Mouse (Mus musculus) hindlimb bud, embryonic 11.5 days (tissue): ENCODE measurements around the gene Thbs4.
"Not testable (repeated sequence)": the region's sequence is repeated elsewhere in the genome, so short reads cannot be mapped to it uniquely, and the experiment has no call there.

Source experiments
- DNase-seq: peaks from one replicate; pipeline ENCODE4 v3.0.0-alpha.2; 2012; ENCODE audit warnings: low read depth, low spot score; ENCODE audit errors: extremely low spot score

The Thbs4 gene

DNA sequence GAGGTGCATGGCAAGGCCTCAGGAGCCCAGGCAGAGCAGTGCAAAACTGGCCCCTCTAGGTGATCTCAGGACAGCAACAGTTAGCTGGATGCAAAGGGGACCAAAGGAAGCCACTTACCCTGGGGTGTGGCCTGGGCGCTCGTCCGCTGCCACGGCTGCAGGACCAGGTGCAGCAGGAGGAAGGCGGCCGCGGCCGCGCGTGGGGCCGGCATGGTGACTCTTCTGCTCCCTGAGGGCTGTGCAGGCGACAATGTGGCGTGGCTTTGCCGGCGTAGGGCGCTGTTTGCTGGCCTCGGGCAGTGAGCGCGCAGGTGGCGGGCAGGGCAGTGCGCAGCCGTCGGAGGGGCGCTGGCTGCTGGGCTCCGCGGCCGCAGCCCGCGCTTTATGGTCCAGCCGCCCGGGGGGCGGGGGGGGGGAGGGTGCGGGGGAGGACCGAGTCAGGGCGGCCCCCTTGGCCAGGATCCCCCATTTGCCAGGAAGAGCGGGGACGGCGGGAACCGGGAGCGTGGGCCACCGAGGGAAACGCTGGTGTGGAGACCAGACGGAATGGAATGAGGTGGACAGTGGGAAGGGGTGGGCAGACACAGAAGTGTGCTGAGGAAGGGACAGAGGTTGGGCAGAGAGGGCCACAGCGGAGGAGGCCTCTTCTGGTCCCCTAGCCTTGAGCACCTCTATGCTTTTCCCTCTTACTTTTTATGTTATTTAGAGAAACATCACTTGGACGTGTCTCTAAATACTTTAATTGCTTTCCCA, at the start of gene Thbs4:
Gene Thbs4 (minus strand): TSS at position 357 of the 753 bp plus-strand sequence.
- DNase-seq: no peak

GRCm38 (mm10) chr13:92833162-92833561, 38.5 kb upstream of the Thbs4 start:
- no peak for DNase-seq

DNA sequence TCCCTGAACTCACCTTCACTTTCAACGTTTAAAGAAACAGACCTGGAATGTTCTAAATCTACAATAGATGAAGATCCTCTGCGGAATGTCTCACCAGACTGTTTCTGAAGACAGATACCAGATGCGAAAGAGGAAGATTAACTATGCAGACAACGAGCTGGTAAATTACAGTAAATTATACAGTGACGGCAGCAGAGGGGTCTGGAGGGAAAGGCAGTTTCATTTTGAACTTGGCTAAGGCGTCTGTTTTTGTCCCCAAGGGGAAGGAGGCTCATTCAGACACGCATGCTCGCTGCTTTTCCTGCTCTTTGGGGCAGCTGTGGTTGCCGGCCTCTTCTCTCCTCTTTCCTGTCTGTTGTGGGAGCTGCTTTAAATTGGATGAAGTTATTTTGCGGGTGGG, 34.2 kb upstream of the Thbs4 start:
- no peak for DNase-seq

- no peak for DNase-seq
These were observed 22.7 kb upstream of the Thbs4 start for GRCm38 (mm10) chr13:92817357-92817756.

- no peak for DNase-seq
These were observed 21.7 kb upstream of the Thbs4 start for GRCm38 (mm10) chr13:92816329-92816728.

GRCm38 (mm10) chr13:92810592-92810991, 16.0 kb upstream of the Thbs4 start:
- not testable (repeated sequence) for DNase-seq

DNA sequence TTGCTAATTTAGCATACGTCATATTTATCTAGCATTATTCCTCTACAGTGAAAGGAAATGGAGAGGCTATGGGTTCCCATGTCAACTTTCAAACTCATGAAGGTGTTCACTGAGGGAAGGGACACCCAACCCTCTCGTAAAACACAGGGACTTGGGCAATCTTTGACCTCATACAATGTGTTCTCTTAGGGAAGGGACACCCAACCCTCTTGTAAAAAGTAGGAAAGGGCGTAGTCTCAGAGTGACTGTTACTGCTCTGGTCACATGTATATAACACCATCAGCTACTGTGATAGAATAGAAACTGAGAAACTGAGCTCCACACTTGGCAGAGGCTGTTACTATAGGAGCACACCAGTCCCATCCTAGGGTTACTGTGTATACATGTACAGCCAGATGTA, 13.2 kb upstream of the Thbs4 start:
- DNase-seq: no peak

GRCm38 (mm10) chr13:92806785-92807184, 12.2 kb upstream of the Thbs4 start:
- DNase-seq: no peak

DNA sequence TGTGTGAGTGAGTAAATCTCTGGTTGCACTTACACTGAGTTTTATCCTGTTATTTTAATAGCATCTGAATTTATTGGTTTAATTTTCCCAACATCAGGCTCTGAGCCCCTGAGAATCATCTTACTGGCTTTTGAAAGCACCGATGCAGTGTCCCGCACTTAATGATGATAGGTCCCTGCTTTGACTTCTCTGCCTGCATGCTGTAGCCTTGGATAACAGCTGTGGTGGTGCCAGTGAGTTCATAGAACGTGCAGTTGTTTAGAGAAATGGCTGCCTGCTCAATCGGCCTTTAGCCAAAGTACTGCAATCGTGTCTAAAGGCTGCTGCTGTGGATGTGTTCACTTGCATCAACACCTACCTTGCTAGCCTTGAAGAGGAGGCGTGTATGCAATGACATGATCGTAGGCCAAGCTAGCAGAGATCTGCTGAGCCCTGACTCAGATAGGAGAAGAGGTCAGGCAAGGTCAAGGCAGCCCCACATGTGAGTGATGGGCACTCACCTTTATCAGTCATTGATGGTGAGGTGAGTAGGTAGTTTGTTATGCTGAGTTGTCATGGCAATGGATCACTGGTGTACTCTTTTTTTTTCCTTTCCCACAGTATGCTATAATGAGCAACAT, 4.8 kb upstream of the Thbs4 start:
- no peak for DNase-seq

- no peak for DNase-seq
These were observed 4.2 kb upstream of the Thbs4 start for GRCm38 (mm10) chr13:92798830-92799229.

- DNase-seq: no peak
These were observed 982 bp downstream of the Thbs4 start for GRCm38 (mm10) chr13:92793636-92794035.

- DNase-seq: no peak
These were observed 3.1 kb downstream of the Thbs4 start for GRCm38 (mm10) chr13:92791474-92791873.

DNA sequence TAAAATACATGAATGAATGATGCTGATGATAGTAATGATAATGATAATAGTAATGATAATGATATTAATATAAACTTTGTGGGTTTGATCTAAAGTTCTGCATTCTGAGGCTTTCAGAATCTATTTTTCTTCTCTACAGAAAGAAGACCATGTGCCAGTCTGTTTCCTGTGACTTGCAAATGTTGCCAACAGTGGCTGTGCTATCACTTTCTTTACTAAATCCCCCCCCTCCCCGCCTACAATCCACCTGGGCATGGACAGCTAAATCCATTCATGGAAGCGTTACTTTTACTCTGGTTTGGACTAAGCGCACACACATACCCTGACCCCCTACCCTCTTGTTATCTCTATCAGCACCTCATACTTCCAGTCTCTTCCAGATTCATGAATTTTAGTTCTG, 10.3 kb downstream of the Thbs4 start:
- no peak for DNase-seq

- DNase-seq: no peak
These were observed 11.1 kb downstream of the Thbs4 start for GRCm38 (mm10) chr13:92783551-92783950.

DNA sequence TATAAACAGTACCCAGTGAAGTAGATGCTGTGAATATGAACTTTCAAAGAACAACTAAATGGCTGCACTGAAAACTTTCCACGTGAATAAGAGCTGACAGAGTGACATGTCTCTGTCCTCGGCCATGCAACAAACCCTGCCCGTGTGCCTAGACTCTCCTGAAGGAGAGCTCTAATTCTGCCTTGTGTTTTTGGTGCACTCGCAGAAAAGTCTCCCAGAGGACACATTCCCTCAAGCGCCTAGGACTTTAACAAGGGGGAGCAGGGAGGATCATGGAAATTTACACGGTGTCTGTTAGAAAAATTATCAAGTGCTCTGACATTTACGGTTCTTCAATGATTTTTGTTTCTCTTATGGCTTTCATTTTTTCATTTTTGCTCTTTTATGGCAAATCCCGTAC, 13.7 kb downstream of the Thbs4 start:
- no peak for DNase-seq

DNA sequence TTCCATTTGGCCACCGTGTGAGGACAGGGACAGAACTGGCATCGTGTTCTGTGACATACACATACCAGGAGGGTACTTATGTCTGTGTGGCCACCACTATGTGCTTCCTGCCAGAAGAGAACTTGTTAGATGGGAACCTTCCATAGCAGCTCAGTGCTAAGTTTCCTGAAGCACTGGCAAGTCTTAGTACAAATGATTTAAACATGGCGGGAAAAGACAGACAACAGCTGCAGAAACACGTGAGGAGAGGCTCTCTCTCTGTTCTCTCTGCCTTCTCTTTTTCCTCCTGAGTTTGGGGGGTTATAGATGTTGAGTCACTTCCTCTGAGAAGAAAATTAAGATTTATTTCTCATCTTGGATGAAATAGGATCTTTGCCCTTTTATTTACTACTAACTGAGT, 14.5 kb downstream of the Thbs4 start:
- no peak for DNase-seq

DNA sequence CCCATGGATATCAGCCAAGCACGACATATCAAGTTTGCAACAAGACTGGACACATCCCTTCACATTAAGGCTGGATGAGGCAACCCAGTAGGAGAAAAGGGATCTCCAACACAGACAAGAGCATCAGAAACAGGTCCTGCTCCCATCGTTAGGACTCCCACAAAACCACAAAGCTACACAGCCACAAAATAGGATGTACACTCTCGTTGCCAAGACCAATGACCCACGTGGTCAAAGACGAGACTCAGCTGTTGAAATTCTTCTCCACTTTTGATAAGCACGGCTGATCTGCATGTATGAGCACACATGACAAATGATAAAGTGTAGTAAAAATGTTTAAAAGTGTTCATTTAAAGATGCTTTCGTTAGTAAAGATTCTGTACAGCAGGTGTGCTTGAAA, 16.0 kb downstream of the Thbs4 start:
- no peak for DNase-seq

DNA sequence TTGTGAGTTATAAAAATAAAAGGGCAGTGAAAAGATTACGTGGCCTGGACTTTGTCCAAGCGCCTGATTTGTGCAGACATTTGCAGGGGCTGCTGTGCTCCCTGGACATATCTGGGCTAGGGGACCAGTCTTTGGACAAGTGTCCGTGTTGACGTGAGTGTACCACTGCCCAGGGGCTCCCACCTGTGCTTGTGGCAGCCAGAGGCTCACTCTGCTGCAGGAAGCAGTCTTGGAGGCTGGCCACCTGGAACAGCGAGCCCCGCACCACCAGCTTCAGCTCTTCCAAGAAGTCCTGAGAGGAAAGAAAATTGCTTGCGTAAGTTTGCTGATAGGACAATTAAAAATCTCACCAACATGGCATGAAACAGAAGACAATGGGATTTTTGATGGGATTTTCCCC, 18.7 kb downstream of the Thbs4 start:
- DNase-seq: no peak

- DNase-seq: no peak
These were observed 19.7 kb downstream of the Thbs4 start for GRCm38 (mm10) chr13:92774887-92775286.

DNA sequence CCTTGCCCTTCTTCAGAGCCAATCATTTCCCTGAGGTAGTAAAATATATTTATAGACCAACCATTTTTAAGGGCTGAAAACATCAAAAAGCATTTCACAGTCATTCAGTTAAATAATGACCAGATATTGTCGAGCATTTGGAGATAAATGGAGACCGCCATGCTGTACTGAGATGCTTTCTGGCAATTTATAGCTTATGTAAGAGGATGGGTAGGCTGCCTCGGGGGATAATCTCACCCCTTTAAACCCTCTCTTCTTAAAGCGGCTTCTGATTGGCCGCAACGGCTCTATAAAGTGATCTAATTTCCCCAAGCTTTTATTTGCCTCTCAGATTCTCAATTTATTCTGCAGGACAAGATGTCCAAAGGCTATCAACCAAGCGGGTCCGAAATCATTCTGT, 22.1 kb downstream of the Thbs4 start:
- DNase-seq: no peak

- DNase-seq: no peak
These were observed 23.1 kb downstream of the Thbs4 start for GRCm38 (mm10) chr13:92771566-92771965.

DNA sequence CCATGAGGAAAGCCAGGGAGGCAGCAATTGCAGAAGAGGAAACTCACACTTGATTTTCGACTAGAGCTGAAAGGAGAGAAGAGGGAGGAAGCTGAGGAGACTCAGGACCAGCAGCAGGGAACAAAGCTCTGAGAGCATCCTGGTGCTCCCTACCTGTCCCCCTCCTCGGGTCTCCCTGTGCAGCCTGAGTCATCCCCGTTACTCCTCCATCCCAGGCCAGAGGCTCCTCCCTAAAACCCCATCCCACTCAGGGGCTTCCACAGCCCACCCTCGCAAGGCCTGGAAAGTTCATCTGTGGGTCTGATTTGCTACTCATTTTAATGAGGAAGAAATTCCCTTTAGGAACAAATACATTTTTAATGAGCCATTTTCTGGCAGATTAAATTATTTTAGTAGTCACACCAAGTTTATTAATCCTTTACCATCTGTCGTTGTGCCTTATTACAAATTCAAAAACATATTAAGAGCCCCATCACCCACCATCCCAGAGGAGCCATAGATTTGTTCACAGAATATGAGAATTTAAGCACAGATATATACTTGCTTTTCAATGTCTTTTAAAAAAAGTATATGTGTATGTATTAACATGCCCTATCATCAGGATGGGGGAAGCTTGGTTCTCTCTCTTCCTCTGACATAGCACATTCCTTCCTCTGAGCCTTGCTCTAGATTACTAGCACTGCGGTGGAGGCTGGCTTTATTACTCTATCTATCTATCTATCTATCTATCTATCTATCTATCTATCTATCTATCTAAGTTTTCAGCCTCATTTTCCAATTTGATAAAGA, 29.0 kb downstream of the Thbs4 start:
- DNase-seq: no peak
